Mouse (Mus musculus) retina, postnatal 1 day (tissue): ENCODE results near the gene Pecr.

Experiments used
- DNase-seq: peaks from one replicate; pipeline ENCODE4 v3.0.0-alpha.2; 2012

The Pecr gene

DNA sequence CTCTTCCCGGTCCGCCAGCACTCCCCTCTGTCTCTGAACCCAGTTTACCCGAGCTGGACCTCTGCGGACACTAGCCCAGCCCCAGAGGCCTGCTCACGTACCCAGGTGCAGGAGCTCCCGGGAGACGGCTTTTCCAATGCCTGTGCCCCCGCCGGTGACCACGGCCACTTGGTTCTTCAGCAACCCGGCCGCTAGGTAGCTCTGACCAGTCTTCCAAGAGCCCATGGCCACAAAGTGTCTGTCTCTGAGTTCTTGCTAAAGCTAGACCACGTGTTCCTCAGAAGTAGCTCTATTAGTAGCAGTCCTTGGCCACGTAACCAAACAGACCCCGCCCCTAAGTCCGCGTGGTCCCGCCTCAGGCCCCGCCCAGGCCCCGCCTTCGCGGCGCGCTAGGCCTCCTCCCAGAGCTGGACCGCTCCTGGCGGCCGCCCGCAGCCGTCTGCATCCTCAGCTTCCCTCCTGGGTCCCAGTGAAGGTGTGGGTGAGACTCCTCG is at the start of gene Pecr, which contains the start of gene Tmem169:
Gene Pecr, minus strand, starts transcription at position 323 of the 494 bp plus-strand sequence.
Gene Tmem169, plus strand, starts transcription at position 378 of the 494 bp plus-strand sequence.
- peak; percentile 95 for DNase-seq

DNA sequence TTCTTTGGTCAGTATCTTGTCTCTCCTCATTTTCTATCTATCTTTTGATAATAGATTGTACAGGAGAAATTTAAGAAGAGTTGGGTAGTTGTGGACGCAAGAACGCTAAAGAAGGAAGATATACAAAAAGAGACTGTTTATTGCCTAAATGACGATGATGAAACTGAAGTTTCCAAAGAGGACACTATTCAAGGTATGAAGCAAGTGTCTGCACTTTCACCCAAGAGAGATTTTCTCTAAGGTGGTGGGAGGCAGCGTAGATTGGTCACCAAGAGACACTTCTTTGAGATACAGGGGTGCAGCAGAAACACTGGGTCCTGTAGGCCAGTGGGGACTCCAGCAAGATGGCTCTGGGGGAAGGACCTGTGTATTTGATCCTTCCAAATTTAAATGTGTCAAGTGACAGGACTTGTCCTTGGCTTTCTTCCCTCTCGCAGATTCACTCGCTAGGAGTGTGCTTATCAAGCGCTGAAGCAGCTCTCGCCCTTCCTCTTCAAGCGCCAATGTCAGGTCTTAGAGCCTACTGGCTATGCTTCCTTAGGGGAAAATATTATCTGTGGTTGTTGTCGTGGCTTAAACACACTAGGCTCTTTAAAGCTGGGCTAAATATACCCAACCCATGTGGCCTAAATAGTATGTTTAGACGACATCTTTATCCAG is 42.2 kb upstream of the Pecr start:
- DNase-seq: no peak

DNA sequence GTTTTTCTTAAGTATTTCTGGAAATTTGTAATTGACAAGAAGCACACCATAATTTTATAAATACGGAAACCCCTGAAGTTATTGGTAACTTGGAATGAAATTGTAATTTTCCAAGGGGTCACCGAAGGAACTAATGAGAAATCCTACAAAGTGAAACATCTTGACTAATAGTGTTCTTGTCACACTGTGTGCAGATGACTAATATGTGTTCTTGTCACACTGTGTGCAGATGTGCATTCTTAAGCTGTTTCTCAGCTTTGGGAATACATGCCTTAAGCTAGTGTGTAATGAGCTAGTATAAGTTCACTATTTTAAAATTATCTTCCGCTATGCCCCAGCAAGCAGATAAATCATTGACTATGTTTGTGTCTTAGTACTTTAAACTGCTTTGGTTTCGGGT is 39.1 kb upstream of the Pecr start:
- DNase-seq: no peak

DNA sequence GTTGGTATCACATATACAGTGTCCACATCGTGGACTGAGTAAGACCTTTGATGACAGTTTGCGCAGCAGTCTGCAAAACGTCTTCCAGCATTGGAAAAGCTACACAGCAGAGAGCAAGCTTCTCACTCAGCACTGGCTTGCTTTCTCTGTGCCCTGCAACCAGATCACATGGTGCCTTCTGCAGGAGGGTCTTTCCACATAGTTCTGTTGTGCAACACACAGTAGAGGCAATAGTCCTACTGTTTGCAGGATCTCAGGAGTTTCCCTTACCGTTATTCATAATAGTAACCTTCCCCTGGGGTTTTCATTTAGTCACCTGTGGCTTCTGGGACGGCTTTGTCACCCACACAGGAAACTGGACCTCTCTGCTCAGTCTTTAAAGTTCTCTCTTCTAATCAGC is 36.6 kb upstream of the Pecr start:
- DNase-seq: no peak

DNA sequence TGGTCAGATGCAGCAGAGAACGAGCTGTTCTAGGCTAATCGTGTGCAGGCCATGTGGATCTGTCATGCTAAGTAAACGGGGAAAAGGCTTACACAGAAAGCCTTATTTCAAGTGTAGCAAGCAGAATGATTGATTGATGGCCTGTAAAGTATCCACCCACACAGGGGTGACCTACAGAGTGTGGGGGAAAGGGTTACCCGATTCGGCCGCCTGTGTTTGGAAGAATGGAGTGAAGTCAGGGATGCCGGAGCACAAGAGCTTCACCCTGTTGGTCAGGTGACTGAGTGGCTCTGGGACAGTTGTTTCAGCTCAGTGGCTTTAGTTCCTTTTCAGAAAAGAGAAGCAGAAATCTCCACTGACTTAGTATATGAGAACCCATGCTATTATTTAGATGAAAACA is 32.8 kb upstream of the Pecr start:
- DNase-seq: no peak

DNA sequence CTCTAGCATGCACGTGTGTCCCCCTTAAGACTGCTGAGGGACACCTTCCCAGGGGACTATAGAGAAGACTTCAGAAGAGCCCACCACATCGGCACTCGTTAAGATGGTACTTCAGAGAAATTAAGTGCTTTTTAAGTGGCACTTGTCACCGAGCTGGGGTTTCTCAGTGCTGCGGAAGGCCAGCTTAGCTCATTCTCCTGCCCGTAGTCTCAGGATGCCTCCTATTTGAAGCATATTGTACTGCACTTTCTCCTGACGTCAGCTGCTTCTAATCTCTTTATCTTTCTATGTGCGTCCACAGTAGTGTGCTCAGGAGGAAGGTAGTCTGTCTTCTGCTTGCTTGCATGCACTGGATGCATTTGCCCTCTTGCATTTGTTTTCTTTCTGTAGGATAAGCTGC is 32.3 kb upstream of the Pecr start:
- peak; percentile 9 for DNase-seq

DNA sequence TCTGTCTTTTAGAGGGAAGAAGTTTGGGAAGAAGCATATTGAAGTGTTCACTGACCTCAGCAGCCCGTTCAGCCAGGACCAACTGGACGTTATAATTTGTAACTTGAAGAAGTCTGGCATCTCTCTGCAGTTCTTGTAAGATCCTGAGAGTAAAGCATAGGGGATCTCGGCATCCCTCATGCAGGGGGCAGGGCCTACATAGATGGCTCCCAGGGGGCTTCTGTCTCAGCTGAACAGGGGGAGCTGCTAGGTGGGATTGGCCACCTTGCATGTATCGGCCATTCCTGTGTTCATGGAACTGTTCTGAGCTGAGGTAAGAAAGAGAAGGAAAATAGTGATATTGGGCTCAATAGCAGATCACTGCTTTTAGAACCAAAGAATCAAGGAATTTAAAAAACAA is 31.3 kb upstream of the Pecr start:
- no peak for DNase-seq

DNA sequence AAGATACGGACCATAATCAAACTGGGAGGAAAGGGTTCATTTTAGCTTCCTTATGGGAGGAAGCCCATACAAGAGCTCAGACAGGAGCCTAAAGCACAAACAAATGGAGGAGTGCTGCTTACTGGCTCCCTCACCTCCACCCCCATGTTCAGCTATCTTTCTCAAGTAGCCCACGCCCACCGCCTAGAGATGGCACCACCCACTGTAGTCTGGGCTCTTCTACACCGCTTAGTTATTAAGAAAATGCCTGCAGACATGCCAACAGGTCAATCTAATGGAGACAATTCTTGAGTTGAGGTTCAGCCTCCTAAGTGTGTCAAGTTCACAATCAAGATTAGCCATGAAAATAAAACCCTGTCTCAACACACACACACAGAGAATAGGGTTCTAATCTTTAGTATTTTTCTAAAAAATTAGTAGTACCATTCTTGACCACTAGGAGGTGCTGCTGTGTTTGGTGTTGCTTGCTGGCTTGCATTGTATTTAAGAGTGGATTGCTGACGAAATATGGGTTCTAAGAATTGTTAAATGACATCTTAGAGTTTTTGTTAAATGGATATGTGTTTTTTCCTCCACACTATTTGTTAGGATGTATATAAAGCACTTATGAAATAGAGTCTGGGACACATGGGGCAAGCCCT is 29.4 kb upstream of the Pecr start:
- peak; percentile 70 for DNase-seq

DNA sequence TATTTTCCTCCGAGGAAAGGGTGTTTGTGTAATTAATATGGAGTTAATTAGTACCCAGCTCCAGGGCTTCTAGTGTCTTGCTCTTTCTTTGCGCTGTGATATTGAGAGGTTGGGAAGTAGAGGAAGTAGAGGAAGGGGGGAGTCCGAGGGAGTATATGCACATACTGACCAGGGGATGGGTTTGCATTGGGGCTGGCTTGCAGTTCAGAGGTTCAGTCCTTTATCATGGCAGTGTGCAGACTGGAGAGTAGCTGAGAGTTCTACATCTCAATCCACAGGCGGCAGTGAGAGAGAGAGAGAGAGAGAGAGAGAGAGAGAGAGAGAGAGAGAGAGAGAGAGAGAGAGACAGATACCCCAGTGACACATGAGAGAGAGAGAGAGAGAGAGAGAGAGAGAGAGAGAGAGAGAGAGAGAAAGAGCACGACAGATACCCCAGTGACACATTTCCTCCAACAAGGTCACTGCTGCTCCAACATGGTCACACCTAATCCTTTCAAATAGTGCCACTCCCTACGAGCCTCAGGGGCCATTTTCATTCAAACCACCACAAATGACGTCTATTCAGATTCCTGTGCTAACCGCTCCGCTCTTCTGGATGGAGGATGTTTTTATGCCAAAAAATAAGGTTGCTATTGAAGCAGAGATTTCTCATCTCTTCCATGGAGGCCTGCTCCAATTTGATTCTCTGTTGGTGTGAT is 28.7 kb upstream of the Pecr start:
- no peak for DNase-seq

DNA sequence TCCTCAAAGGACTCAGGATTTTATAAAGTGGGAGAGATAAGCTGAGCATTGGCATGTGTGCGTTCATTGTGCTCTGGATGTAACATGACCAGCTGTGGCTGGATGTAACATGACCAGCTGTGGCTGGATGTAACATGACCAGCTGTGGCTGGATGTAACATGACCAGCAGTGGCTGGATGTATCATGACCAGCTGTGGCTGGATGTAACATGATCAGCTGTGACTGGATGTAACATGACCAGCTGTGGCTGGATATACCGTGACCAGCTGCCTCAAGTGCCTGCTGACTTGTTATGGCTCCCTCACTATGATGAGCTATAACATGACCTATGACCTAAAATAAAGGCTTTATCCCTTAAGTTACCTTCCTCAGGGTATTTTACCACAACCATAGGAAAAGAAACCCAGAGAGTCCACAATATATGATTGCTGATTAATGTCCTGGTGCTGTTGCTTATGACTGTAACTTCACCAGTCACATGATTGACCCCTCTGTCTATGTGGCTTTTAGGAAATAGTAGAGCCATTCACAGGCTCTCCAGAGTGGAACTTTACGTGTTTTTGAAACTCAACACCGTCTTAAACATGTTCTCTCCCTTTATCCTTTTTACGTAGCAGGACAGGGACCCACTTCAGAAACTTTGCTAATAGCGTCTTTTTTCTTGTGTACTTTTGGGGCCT is 25.8 kb upstream of the Pecr start:
- DNase-seq: peak; percentile 26

DNA sequence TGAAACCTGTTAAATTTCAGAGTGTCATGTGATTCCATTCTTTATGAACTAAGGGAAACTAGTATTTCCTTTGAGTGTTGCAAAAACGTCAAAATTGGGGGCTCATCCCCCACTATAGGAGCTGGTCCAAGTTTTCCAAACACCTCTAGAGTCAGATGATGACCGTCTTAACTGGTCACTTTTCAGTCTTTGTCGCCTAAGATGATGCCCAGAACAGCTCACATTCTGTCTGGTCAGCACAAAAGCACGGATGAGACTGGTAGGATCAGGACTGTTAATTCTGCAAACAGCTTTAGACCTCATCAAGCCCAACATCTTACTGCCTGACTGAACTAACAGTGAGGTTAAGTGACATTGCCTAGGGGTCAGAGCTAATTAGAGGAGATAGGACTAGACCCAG is 24.8 kb upstream of the Pecr start:
- DNase-seq: peak; percentile 37

DNA sequence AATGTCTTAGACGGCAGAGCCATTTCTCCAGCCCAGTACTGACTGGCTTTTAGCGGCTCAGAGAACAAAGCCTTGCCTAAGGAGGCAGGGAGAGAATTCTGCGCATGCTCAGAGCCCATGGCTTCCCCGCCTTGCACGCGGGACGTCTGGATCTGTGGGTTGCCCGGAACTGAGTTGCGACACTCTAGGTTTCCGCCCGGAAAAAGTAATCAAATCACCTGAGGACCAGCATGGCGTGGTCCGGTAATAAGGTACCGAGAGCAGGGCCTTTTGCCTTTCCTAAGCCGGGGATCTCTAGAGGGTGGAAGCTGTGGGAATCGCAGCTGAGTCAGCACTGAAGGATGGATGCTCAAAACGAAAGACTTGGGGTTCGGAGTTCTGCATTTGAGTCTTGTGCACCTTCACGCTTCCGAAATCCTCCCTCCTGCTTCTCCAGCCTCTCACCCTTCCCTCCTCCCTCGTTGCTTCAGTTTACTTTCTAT is 23.2 kb upstream of the Pecr start, which contains the start of gene Xrcc5:
Gene Xrcc5, plus strand, starts transcription at position 105 of the 482 bp plus-strand sequence.
- DNase-seq: peak; percentile 97

DNA sequence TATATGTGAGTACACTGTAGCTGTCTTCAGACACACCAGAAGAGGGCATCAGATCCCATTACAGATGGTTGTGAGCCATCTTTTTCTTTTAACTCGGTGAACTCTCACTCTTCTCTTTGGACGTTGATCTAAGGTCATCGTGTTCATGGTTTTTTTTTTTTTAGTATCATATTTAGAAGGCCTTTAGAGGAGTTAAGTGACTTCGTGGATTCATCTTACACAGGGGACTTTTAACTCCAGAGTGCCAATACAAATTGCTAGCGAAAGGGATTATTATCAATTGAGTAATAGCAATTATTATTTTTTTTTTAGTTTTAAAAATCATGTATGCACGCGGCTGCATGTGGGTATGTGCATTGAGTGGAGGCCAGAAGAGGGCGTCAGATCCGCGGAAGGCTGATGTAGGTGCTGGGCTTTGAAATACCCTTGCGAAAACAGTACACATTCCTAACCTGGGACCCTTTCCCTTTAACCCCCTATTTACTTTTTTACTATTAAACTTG is 22.6 kb upstream of the Pecr start:
- no peak for DNase-seq

DNA sequence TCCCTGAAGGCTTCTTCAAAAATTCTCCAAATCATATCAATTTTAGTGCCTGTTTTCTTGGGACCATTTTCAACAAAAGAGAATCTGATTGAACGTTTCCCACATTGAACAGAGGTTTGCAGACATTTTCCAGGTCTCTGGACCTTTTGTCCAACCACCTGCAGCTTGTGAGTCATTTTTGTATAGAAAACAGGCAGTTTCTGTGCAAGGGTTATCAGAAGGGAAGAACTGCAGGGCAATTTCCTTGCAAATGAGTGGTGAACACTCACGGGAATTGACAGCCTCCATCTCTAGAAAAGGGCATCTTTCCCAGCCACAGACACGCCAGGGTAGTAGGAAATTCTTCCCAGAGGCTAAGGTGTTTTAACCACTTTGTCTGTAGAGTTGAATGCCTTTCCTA is 22.1 kb upstream of the Pecr start:
- DNase-seq: no peak

DNA sequence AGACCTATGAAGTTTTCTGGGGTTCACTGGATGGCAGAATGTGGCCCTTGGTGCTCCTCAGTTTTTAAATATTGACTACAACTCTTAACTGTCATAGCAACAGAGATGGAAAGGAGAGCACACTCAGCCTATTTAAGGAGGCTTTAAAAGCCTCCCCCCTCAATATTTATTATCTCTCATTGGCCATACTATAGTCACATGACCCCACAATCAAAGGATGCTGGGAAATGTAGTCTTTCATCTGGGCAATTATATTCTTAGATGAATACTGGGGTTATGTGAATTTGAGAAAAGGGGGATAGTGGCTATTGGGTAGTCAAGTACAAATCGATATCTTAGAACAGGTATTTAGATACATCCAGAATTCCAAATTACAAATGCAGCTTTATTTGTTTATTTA is 17.7 kb upstream of the Pecr start:
- no peak for DNase-seq

DNA sequence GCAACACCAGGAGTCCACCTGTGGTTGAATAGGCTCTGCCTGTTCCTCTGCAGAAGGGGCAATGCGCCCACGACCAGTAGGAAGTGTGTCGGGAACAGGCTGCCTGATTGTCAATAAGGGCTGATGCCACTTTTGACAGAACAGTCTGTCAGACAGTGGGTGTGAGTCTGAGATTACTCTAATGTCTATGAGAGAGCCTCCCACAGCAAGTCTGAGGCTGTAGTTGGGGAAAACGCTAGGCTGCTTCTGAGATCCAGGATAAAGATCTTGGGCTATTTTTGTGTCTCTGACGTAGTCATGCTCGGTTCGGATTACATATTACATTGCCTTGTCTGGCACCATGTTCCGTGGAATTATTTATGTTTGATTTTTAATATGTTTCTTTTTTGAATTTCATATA is 11.6 kb upstream of the Pecr start:
- DNase-seq: no peak

DNA sequence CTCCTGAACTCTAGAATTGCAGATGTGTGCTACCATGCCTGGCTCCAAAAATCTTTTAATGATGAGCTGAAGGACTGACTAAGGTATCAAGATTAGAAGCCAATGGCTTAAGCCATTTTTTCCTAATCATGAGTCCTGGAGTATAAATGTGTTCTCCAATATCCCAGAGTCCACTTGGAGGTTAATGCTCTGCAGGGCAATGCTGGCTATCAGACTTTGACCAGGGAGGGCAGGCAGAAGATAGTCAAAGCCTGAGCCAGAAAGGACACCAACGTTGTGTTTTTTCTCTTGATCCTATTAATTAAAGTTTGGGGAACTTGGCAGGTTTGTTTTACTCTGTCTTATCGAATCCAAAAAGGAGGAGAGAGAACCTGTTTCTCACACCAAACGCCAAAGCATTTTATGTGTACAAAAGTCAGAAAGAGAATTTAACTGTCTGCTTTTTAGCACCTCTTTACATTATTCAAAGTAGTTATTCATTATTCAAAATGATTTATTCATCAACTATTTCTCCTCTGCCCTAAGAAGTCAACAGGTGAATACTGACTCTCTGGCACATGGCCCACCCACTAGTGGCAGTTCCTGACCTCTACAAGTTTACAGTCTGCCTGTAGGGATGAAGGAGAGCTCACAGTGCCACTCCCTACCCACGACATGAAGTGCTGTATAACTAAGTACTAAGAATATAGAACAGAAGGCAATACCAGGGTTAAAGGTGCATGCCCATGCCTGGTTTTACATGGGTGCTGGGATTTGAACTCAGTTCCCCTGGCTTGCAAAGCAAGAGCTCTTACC is 10.0 kb upstream of the Pecr start:
- DNase-seq: no peak

DNA sequence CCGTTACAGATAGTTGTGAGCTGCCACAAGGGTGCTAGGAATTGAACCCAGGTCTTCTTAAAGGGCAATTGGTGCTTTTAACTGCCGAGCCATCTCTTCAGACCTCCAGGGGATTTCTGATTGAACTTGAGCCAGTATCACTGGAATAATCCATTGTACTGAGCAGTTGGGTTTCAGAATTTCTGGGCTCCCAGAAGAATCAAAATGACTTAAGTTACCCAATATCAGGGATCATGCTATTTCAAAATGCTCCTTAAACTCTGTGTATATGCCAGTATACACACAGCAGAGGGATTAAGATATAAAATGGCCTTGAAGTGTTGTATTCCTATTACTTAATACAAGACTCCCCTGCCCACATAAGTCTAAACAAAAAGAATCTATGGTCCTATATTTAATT is 7.8 kb upstream of the Pecr start:
- no peak for DNase-seq

DNA sequence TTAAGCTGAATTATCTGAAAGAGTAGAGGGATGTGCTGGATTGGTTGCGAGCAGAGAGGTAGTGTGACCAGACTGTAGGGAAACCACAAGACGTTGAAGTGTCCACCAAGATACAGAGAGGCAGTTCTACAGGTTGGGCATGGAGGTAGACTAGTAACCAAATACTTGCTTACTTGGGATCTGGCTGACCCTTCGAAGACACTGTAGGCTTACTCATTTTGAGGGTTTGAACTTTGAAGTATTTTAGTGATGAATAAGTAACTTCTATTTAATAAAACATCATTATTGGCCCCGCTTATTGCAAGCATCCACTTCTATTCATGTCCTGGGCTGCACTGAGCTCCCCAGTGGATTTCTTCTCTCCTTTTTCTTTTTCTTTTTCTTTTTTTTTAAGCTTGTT is 7.3 kb upstream of the Pecr start:
- no peak for DNase-seq

DNA sequence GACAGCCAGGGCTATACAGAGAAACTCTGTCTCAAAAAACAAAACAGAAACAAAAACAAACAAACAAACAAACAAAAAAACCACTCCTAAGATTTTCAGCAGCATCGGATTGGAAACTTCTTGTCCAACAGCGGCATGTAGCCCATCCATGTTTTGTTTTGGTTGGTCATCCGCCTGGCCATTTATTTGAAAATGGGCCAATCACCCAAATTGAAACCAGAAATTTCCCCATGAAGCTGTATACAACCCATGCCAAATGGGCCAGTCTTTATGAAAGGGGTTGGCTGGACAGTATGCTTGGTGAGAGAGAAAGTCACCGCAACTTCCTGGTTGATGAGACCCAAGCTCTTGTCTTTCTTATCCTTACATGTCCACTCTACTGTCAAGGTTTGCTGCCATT is 6.8 kb upstream of the Pecr start:
- no peak for DNase-seq

DNA sequence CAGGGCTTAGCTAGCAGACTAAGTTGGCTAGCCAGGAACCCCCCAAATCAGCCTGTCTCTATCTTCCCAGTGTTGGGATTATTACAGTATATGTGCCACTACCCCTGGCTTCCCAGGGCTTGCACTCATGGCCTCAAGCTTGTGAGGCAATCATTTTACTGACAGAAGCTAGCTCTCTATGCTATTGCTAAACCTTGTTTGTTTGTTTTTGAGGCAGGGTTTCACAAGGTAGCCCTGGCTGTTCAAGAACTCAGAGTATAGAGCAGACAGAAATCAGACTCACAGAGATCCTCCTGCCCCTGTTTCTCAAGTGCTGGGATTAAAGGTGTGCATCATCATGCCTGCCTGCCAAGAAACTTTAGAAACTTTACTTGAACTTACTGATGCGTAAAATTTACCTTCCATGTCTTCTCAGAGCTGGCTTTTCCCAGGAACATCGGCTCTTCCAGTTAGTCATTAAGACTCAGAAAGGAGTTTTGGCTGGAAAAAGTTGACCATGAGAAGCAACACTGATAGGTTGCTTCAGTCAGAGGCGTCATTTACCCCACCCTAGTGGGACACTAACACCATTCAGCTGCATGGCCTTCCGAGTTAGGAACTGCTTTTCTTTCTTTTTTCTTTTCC is 4.5 kb upstream of the Pecr start:
- DNase-seq: no peak

DNA sequence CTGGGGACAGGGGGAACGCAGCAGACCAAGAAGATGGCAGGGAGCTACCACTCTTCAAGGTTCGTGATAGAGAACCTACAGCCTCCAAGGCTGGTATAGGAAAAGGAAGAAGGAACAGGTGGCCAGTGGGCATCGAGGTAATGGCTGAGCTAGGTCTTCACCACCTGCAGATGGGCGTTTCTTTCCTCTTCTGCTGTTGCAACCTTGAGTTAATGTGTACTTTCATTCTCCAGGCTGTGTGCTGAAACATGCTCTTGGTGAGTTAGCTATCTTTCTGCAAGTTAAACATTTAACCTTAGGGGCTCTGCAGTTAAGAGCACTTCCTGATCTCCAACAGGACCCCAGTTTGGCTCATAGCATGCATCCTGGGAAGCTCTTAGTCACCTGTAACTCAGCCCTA is 3.8 kb upstream of the Pecr start:
- DNase-seq: no peak
